Mouse (Mus musculus) G1E (cell line): ENCODE measurements at regions not wholly inside any gene's neighbourhood (a gene's known extent, or its start where the extent isn't known, plus 50 kb on each side); places are given as distances from the start of the nearest gene placed in this dataset.

Experiments
- CTCF ChIP-seq: IDR thresholded peaks from 2 replicates; pipeline ENCODE4 v1.5.1; 2012; ENCODE audit warnings: low read depth, low read length, inconsistent platforms, mixed read lengths
- GATA1 ChIP-seq: IDR thresholded peaks from 2 replicates; pipeline ENCODE4 v1.6.1; 2012; ENCODE audit warnings: borderline replicate concordance, low read length, inconsistent platforms, mixed read lengths
- TAL1 ChIP-seq: conservative IDR thresholded peaks from 2 replicates; pipeline ENCODE4 v1.6.1; 2012; ENCODE audit warnings: low read depth, low read length, inconsistent platforms, mixed read lengths

DNA sequence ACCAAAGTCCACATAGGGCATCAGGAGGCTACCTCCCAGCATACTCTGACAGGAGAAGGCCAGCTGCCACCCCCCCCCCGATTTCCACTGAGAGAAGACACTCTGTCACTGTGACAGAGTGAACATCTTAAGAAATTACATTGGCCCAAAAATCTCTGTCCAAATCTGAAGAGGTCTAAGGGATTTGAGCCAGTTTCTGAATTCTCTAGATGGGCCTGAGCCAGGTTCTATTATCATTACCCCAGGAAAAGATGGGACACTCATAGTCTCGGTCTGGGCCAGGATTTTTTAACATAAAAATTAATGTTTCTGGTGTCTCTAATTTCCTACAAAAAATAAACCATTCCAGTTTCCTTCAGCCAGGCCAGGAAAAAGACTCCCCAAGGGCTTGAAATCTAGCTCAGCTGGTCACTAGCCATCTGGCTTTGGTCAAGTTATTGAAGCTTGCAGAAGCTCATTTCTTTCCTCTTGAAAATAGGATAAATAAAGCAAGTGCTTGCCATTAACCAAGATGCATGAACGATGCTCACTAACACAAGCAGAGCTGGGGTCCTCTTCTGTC lies 448.8 kb upstream of the Arglu1 start:
- TF ChIP-seq CTCF = no peak
- no peak for TF ChIP-seq GATA1
- no peak for TF ChIP-seq TAL1
